Mouse (Mus musculus) left cerebral cortex, adult 9 months (tissue): ENCODE data around the gene Aak1.

Source experiments
- DNase-seq, 2 experiments: peaks; one replicate each; pipeline ENCODE4 v3.0.0; 2022; ENCODE audit warnings: low spot score in 2 of 2

Aak1 gene

DNA sequence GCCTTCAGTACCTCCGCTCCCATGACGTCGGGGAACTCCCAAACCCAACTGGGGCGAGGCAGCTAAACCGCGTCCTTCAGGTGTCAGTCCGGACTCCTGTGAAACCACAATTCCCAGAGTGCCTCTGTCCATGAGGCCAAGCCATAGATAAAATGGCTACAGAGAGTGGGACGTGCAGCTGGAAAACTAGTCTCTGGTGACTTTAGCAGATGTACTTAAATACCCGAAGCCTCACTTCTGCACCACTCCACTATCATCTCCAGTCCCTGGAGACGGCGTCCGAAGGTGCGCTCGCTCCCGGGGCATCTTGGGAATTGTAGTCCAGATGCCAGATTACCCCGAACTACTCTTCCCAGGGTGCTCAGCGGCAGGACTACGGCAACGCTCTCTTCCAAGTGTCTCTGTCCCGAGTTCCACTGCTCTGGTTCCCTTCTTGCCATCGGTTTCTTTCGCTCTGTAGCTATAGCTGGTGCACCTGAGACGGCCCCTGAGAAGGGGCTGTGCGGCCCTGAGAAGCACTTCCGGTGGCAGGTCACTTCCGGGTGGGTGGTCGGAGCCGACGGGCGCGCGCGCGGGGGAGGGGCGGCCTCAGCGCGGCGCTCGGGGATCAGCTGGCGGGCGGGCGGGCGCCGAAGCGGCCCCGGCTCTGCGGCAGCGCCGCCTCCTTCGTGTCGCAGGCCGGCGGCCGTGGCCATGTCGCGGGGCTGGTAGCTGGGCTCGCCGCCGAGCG lies at the start of gene Aak1:
Aak1 (plus strand) TSS at position 603 of the 730 bp plus-strand sequence.
- DNase-seq, result peak; percentile 84 to 93

DNA sequence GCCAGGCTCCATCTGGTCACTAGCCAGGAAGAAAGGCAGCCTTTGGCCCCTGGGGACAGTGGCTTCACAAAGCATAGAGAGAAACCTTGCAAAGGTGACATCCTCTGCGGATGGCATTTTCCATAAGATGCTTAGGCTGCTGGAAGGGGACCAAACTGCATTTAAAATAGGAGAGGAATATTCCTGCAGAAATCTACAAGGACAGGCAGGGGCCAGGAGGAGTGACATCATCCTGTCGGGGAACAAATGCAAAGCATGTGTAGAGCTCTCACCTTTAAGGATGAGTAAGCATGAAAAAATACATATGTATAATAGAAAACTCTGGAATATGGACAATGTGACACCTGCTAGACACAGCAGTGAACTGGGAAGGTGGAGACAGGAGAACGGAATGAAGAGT lies 48.9 kb upstream of the Aak1 start:
- no peak for DNase-seq

DNA sequence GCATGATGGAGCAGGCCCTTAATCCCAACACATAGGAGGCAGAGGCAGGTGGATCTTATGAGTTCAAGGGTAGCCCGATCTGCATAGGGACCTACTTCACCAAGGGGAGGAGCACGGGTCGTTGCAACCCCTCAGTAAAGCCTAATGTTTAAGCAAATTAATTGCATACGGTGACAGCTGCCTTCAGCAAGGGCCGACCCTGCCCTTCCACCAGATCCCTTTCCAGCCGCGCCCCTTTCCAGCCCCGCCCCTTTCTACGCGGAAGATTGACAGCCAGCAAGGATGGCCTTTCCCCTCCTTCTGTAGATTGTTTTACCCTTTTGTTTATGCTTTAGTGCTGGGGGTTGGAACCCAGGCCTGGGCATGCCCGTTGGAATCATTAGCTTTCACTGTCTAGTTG lies 47.9 kb upstream of the Aak1 start:
- no peak for DNase-seq

DNA sequence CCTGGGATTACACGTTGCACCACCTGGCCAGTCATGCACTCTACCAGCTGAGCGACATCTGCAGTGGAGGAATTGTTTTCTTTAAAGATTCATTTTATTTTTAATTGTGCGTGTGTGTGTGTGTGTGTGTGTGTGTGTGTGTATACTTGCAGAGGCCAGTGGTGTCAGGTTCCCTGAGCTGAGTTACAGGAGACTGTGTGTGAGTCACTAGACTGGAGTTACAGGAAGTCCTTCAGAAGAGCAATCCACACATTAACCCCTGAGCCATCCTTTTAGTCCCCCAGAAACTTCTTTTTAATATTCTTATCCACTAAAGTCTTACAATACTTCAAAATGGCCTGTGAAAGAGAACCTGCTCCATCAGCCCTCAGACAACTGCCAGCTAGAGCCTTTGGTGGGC lies 44.7 kb upstream of the Aak1 start:
- no peak for DNase-seq

DNA sequence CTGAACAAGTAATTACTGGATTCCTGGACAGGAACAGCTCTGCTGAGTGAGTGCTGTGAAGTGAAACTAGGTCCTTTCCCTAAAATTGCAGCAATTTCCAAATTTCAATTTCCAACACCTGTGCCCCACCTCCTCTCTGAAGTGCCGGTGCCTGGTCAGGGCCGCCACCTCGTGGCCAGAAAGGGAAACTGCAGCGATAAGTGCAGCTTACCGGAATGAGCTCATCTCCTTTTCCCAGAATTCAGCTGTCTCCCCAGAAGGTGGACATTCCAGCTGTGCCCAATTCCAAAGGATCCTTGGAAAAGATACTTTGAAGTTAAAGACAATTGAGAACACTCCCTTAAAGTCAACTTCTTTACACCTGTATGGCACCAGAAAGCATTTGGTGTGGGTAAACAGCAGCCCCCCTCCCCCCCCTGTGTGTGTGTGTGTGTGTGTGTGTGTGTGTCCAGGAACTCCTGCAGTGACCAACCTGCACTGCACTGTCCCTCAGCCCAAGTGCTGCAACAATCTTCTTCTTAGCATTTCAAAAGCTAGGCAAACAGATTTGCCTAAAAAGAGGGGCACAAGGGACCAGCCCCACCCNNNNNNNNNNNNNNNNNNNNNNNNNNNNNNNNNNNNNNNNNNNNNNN lies 42.7 kb upstream of the Aak1 start:
- peak in 1 of 2 experiments; percentile 83 for DNase-seq

DNA sequence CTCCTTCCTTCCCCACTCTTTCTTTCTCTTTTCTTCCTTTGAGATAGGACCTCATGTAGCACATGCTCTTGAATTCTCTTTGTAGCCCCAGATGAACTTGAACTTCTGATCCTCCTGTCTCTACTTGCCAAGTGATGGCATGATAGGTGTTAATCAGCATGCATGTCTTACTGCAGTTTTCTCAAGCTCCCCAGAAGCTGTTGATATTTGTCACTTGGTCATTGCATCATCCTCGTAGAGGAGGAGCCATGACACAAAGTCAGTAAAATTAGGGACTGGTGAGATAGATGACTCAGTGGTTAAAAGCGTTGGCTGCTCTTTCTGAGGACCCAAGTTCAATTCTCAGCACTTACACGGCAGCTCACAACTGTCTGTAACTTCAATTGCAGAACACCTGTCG lies 36.4 kb upstream of the Aak1 start:
- DNase-seq, result no peak

DNA sequence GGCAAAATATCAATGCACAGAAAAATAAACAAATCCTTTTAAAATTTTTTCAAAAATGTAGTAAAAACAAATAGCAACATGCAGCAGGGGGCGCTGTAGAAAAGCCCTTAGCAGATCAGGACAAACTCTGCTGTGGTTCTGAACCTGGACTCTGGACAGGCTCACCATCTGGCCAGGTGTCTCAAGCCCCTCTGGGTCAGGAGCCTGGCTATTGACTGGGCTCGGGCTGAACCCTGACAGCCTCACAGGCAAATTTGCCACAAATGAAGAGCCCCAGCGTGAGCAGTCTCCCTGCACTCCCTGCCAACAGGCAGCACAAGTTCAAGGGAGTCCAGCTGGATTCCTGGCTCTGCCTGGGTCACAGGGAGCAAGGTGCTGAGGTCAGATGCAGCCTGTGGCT lies 36.0 kb upstream of the Aak1 start:
- peak in 1 of 2 experiments; percentile 62 for DNase-seq

DNA sequence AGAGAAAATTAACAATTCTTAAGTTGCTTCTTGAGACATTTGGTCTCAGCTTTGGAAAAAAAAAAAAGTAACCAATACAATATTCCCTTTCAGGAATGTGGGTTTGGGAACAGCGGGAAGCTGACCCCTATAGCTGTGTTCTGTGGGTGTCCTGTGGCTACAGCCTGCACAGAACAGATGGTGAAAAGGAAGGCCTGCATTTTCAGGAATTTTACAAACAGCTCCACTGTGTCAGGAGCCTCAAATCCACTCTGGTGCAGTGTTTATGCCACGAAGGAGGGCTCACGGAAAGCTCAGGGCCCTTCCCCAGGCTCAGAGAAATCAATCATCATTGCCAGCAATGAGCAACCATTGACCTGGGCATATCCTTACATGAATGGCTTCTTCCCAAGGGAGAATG lies 34.4 kb upstream of the Aak1 start:
- DNase-seq, result no peak

DNA sequence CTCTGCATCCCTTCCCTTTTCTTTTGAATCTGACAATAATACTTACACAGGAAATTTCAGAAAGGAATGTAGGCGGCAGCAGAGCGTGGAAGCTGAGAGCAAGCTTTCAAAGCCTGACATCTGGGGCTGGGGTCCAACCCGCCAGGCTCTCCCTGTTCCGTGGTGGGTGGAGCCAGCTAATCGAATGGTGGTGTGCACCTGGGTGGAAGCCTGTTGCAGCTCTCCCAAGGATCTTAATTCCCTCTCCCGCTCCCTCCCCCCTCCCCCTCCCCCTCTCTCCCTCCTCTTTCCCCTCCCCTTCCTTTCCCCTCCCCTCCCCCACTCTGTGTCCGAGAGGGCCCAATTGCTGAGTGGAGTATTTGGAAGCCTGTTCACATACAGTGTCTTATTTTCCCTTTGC lies 33.9 kb upstream of the Aak1 start:
- no peak for DNase-seq

DNA sequence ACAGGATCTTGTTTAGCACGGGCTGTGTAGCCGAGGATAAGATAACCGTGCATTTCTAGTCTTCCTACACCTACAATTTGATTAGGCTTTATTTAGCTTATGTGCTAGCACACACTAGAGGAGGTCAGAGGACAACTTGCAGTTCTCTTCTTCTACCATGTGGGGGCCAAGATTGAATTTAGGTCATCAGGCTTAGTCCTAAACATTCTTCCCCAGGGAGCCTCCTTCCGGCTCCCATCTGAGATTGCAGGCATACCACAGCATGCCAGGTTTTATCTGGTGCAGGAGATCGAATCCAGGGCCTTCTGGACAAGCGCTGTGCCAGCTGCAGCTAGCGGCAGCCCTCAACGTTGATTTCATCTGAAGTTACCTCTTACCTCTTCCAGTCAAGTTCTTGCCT lies 32.7 kb upstream of the Aak1 start:
- DNase-seq, result no peak

DNA sequence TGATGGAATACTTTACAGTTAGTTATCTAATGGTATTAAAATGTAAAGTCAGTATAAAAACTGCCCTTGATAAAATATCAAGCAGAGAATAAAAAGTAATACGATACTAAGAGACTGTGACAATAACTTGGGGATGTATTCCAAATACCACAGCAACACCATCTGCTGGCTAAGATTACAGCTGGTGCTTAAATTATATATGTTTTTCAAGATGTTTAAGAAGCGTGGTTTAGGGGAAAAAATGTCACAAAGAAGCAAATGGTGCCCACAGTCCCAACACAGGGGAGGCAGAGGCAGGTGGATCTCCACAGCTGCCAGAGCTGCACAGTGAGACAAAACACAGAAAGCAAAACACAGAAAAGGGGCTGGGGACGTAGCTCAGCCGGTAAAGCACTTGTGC lies 30.4 kb upstream of the Aak1 start:
- DNase-seq, result peak in 1 of 2 experiments; percentile 47

DNA sequence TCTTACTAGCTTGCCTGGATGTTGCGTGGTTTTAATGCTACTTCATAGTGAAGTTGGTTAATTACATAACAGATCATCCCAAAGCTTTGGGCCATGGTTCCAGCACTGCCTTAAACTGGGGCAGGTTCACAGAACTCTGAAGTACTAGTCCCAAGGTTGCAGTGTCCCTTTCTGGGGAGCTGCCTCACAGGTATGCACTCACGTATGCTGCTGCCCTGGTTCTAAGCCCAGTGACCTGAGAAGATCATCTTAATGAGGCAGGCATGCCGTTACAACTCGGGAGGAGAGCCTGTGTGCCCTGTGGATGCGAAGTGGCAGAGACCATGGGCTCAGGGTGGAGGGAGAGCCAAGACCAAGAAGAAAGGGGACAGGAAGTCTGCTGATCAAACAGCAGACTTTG lies 29.4 kb upstream of the Aak1 start:
- no peak for DNase-seq

DNA sequence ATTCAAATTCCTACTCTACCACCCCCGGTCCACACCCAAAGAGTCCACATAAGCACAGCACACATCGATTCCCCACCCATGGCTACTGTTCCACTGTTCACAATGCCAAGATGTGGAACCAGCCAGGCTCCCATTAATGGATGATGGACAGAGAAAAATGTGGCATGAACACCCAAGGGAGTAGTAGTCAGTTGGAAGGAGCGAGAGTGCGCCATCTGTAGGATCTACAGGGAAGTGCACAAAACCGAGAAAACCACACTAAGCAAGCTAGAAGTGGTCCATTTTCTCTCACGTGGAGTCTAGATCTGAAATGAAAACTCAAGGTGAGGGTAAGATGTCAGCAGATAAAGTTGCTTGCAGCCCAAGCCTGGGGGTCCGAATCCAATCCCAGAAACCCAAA lies 28.6 kb upstream of the Aak1 start:
- DNase-seq, result no peak

DNA sequence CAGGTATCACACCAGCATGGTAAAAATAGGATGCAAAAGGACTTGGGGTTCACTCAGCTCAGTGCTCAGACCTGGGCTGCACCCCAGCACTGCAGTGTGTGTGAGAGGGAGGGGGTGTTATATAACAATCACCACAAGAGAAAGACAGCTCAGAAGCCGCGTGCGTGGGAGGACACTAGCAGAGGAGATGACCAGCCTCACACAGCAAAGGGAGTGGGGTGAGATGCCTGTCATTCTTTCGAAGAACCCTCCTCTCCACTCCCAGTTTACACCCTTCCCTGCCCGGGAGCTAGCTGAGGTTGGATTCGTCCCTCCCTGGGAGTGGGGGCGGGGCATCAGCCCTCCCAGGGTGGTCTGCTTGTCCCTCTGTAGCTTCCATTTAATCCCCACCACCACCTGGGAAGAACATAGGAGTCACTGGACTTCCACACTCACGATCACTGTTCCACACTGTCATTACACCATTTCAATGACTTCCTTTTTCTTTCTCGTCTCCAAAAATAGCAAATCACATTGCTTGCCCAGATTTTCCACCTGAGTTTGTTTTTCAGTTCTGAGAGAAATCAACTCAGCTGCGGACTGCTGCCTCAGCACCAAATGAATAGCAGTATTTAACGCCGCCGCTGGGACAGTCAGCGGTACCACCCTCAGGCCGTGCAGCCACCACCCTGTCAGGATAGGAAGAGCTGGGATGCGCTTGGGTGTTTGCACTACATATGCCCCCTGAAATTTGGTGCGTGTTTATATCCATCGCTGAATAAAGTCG lies 26.8 kb upstream of the Aak1 start:
- peak; percentile 87 to 90 for DNase-seq

DNA sequence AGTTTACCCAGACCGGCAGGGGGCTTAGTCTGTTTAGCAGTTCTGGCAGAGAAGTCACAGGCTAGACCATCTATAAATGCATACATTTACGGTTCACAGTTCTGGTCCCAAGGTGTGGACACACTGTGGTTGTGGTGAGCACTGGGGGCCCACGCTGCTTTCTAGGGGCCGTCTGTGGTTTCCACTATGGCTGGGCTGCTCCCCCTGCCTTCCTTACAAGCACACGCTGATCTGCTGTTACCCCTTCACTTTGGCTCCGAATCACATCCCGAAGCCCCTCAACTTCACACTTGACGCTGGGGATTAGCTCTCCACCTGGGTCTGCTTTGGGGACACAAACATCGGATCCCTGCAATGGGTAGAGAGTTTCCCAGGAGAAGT lies 26.3 kb upstream of the Aak1 start:
- no peak for DNase-seq

DNA sequence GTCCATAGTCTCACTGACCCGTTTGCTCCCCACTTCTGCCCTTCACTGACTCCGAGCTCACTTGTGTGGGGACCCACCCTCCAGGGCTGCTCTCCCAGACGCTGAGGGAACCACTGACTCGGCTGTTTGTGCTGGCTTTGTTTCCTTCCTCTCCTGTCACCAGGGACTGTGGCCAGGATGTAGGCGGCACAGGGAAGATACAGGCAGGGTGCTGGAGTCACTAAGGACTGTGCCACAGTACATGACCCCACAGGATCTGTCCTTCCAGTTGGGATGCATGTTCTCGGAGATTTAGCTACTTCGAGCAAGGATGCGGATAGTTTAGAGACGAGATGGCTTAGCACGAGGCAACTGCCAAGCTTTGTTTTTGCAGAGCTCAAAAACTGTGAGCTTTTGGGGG lies 25.5 kb upstream of the Aak1 start:
- DNase-seq, result no peak

DNA sequence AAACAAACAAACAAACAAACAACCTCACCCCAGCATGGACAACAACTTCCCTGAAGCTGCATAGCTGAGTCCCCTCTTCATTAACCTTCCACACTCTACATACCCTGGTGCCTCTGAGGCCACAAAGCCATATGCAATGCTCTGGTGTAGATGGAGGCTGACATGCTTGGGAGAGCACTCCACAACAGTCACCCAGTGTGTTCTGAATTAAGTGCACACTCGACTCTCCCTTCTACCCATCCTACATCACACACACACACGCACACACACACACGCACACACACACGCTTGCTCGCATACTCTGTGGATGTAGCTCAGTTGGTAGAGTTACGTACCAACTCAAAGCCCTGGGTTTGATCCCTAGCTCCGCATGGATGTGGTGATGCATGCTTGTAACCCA lies 24.9 kb upstream of the Aak1 start:
- DNase-seq, result no peak

DNA sequence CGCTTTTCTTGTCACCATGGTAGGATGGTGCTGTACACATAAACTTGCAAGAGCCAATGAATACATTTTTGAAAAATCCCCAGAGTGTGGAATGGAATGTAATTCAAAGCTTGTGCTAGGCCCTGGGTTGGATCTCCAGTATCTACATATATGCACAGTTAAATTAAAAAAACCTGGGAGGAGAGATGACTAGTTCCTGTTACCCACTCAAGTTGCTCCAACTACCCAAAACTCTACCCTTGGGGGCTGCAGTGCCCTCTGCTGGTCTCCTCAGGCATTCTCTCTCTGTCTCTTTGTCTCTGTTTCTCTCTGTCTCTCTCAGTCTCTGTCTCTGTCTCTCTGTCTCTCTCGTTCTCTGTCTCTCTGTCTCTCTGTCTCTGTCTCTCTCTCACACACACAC lies 21.9 kb upstream of the Aak1 start:
- no peak for DNase-seq

DNA sequence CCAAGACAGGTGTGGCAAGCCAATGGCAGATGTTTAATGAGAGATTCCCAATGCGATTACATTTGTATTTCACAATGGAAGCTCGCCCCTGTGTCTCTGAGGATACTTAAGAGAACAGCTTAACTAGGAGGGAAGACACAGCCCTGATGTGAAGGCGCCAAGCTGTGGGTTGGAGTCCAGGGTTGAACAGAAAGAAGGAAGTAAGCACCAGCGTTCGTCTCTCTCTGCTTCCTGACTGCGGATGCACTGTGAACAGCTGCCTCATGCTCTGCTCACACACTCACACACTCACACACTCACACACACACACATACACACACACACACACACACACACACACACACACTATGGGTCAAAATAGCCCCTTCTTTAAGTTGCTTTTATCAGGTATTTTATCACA lies 19.5 kb upstream of the Aak1 start:
- DNase-seq, result no peak

DNA sequence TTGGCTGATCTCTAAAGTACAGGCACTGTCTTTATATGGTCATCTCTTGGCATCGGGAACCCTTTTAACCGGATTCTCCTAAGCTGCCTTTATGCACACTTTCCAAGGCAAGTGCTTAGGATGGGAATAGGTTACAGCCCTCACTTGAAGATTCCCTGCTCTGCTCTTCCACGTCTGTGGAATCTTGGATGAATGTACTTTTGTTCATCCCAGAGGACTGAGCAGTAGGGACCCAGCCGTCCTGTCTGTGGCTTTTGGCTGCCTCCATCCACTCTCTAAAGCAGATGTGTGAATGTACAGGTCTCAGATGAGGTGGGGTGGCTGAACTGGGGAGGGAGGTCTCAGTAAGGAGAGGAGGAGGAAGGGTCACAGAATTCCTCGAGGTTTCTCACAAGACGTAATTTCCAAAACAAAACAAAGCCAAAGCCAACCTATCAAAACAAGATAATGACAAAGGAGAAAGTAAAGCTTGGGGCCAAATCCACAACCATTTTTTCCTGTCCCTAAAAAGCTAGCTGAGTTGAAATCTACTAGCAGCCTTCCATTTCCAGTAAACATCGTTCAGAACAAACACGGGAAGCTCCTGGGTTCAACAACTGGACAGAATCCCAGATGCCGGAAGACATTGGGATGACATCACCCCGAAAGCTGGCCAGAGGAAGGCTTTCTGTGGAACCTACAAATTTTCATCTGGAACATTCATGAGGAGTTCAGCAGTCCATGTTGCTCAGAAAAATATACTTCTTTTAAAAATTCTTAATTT lies 18.4 kb upstream of the Aak1 start:
- DNase-seq, result no peak

DNA sequence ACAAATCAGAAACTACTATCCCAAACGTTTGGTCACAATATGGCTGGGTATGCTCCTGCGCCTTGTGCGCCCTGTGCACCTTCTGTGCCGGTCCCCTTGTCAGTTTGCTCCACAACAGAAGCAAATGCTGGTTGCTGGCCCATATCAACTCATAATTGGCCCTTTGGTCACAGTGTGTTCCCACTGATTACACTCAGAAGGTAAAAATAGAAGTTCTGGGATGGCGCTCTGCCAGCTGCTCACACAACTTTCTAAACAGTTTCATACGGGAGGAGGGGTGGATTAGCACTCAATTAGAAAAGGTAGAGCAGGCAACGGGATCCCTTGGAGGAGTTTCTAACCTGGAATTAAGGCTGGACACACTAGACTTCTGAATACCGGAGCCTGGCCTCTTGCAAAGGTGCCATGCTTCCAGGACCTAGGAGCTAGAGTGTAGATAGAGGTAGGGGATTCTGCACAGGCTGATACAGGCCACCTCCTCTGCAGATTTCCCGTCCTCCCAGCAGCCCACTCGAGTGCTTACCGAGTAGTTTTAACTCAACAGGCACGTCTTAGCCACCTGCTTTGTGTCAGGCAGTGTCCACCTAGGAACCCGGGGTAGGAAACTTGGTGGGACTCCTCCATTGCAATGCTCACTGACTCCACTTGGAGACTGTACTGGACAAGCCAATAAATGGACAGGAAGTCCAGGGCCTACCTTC lies 16.4 kb upstream of the Aak1 start:
- no peak for DNase-seq

DNA sequence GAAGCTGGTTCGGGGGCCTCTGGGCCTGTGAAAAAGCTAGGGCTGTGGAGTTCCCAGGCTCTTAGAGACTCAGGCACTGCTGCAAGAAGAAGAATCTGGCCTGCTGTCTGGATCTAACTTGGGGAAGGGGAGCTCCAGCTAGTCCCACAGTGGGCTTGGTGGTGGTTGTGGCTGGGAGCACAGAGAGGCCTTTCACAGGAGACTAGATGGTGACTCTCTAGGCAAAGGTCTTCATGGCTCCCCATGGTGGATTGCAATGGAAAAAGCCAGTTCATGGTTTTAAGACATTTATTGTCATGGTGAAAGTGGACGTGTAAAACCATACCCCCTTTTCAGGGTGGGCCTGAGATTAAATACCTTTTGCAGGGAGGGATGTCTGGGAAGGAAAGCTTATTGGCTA lies 10.2 kb upstream of the Aak1 start:
- DNase-seq, result no peak
